Mouse (Mus musculus) naive thymus-derived CD4-positive, alpha-beta T cell, adult 2 months (primary cell): ENCODE data around the gene Sppl3.
A peak's percentile ranks its signal among the peaks of the same experiment; 100 is the strongest.
"Not testable (repeated sequence)": the region's sequence is repeated elsewhere in the genome, so short reads cannot be mapped to it uniquely, and the experiment has no call there.

Experiments used
- DNase-seq: peaks from one replicate; pipeline ENCODE4 v3.0.0-alpha.2; 2011; ENCODE audit warnings: low read depth

Gene Sppl3

GRCm38 (mm10) chr5:115037099-115037498 is 26.2 kb downstream of the Sppl3 start:
- no peak for DNase-seq

DNA sequence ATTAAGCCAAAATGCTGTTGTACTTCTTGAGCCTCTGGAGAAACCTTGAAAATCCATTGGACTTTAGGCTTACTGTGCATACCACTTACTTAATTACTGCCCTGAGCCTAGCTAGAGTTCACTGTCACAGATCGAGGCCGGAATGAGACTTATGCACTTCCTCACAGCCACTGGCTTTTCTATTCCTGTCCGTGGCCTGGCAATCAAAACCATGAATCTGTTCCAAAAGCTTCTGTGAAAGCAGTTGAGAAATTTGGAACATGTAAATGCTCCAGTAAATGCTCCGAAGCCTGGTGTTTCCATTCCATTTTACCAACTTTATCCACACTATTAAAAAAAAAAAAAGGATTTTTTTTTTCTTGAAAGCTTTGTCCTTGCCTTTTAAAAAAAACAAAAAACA is 29.8 kb downstream of the Sppl3 start:
- DNase-seq: no peak

DNA sequence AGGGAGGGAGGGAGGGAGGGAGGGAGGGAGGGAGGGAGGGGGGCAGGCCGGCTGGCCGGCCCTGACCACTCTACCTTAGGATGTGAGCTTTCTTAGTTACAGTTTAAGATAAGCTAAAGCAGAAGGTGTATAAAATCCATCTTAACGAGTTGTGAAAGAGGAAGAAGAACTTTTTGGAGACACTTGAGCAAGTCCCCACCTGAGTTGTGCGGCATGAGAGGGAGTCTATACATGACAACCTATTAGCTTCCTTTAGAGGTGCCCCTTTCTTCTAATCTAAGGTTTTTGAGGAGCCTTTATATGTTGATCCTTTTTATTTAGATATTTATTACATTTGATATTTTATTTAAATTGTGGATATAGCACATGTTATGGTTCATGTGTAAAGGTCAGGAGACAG is 32.7 kb downstream of the Sppl3 start:
- no peak for DNase-seq

DNA sequence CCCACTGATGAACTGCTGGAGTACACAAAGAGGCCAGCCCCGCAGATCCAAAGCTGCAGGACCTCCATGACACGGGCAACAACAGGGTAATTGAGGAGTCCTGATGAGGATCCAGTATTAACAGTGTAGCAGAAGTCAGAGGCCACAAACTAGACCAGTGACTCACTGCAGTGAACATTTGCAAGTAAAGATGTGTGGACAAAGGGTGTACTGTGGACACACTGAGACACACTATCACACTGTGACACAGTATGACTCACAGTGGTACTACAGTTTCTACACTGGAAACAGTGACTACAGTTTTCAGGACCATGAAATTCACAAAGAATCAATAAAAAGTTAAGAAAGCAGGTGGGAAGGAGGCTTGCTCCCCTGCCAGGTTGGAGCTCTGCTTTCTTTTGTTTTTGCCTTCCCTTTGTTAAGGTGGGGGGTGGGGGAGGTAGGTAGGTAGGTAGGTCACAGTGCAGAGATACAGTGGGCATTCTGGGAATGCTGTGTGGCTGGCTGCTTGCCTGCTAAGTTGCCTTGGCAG is 34.3 kb downstream of the Sppl3 start:
- no peak for DNase-seq

DNA sequence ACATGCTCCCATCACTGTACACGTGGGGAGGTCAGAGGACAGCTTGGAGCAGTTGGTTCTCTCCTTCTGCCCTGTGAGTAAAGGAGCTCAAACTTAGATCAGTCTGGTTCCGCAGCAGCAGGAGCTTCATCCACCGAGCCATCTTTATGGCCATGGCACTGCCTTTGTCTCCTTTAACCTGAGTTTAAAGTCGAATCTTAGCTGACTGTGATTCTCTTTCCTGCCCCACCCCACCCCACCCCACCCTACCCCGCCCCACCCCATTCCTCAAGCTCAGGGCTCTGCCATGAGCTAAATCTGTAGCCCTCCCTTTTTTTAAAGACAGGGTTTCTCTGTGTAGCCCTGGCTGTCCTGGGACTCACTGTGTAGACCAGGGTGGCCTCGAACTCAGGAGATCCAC is 38.8 kb downstream of the Sppl3 start:
- no peak for DNase-seq

DNA sequence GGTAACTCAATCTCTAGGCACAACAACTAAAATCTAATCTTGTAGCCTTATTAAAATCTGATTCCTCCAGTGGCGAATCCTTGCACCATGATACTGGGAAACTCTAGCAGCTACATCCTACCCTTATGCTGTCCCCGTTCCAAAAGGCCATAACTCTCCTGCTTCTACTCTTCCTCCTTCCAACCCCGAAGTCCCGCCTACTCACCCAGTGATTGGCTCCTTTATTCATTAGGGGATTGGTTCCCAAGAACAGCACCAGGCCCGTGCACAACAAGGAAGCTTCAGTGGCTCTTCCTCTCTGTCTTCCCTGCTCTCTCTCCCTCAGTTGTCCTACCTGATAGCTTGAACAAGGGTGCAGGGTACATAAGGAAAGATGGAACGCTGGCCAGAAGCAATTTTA is 39.8 kb downstream of the Sppl3 start:
- no peak for DNase-seq

GRCm38 (mm10) chr5:115052546-115052945 is 41.6 kb downstream of the Sppl3 start:
- DNase-seq: no peak

DNA sequence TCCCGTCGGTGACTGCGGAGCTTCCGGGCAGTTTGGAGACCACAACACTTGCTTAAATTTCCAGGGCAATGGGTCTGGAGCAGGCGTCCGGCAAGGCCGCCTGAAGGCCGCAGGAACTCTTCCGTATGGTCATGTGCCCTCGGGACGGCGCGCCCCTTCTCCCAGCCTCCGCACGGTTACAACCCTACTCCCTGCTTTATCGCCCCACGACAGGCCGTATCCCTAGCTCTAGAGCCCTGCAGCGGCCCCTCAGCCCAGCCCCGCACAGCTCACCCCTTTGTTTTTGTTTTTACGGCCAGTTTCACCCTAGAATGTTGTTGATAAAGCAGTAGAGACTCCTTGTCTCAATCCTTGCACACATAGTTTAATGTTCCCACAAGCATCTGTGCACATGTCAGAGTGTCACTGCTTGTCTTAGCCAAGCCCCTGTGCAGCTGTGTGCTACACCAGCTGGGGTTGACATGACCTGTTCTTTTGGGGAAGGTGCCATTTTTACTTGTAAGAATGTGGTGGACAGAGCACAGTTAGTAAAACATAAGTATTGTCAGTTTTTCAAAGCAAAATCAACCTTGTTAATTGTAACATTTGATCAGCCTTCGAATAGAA is 43.0 kb downstream of the Sppl3 start:
- no peak for DNase-seq

- DNase-seq: no peak
These were observed 44.5 kb downstream of the Sppl3 start for GRCm38 (mm10) chr5:115055418-115055817.

DNA sequence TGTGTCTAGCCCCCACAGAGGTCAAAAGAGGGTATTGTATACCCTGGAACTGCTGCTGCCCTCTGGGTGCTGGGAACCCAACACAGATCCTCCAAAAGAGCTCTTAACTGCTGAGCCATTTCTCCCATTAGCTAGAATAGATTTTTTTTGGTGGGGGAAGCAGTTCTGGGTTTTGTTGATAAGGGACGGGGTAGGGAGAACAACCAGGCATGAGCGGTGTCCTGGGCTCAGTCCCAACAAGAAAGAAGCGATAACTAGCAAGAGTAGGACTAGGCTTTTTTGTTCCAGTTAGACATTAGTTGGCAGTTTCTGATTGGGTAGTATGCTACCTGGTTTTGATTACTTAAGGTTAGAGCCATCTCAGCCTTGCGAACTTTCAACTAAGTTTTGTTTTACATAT is 46.2 kb downstream of the Sppl3 start:
- DNase-seq: no peak

DNA sequence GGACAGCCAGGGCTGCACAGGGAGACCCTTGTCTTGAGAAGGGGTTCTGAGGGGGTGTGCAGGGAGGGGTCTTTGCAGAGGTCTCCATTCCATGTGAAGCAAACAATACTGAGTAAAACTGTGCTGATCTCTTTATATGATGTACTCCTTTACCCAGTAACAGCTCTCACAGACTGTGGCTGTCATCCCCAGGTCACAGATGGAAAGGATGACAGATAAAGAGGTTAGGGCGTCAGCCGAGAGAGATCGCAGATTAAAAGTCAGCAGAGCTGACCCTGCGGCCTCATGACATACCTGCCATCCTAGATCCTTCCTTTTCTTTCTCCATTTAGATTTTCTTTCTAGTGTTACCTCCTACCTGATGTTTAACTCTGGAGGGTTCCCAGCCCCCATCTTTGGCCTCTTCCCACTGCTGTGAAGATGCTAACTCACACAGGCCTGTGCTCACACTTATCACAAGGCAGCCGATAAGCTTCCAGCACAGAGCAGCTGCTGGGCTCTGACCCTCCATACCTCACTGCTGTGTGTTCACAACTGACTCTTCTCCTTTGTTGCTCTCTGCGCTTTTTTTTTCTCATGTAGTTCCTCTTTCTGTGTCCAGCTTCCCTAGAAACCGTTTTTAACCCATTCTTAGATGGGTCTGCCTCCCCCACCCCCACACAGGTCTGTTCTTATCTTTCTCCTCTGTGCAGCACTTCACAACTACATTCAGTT is 47.8 kb downstream of the Sppl3 start:
- no peak for DNase-seq

- no peak for DNase-seq
These were observed 49.2 kb downstream of the Sppl3 start for GRCm38 (mm10) chr5:115060067-115060695.

DNA sequence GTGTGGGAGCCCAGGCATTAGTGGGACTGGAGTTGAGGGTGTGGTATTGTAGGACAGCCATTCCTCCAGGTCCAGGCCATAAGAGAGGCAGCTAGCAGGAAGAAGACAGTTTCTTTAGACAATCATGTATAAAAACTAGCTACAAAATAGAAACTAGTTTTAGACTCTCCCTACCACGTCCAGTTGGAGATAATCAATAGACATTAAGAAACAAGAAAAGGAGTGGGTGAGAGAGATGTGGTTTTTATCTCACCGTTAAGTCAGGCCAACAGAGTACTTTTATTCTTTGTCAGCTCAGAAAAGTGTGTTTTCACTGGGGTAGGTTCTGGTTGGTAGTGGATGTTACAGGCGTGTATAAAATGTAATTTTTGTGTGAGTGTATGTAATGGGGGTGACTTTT is 50.0 kb downstream of the Sppl3 start:
- no peak for DNase-seq

GRCm38 (mm10) chr5:115062566-115062965 is 51.6 kb downstream of the Sppl3 start:
- no peak for DNase-seq

DNA sequence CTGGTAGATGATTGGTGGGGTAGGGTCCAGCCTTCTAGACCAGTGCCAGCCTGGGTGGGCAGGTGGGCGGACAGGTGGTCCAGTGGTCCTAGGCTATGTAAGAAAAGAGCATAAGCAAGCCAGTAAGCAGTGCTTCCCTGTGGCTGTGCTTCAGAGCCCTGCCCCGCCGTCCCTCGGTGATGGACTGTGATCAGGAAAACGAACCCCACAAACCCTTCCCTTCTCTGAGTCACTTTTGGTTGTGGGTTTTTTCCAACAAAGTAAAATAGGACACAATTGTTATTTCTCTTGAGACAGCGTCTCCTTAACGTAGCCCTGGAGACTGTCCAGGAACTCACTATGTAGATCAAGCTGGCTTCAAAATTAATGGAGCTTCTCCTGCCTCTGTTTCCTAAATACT is 52.5 kb downstream of the Sppl3 start:
- DNase-seq: no peak

DNA sequence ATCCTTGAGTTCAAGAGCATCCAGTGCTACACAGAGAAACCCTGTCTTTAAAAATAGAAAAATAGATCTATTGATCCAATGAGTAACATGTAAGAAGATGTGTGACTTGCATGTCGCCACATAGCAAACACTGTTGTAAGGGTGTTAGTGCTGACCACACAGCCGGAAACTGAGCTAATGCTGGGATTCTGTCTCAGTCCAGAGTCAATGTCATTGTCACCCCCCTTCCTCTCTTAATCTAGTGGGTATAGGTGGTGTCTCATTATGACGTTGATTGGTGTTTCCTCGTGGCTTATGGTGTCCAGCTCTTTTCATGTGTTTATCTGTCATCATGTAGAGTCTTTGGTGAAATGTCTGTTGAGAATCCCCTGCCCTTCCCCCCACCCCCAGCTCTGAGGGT is 55.3 kb downstream of the Sppl3 start:
- no peak for DNase-seq

- no peak for DNase-seq
These were observed 57.9 kb downstream of the Sppl3 start for GRCm38 (mm10) chr5:115068671-115069421.

- DNase-seq: no peak
These were observed 58.7 kb downstream of the Sppl3 start for GRCm38 (mm10) chr5:115069611-115070010.

DNA sequence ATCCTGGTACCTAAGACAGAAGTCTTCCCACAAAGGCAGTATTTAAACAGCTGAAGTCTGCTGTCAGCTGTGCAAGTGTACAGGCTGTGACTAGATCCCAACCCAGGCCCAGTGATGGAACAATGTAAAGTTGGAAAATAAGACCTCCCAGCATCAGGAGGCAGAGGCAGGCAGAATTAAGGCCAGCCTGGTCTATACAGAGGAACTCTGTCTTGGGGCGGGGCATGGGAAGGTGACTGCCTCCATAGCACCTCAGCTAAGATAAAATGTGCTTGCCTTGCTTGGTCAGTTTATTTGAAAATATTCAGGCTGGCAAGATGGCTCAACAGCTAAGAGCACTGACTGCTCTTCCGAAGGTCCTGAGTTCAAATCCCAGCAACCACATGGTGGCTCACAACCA is 59.5 kb downstream of the Sppl3 start:
- no peak for DNase-seq

GRCm38 (mm10) chr5:115071096-115071901 is 60.4 kb downstream of the Sppl3 start:
- DNase-seq: peak; percentile 35

DNA sequence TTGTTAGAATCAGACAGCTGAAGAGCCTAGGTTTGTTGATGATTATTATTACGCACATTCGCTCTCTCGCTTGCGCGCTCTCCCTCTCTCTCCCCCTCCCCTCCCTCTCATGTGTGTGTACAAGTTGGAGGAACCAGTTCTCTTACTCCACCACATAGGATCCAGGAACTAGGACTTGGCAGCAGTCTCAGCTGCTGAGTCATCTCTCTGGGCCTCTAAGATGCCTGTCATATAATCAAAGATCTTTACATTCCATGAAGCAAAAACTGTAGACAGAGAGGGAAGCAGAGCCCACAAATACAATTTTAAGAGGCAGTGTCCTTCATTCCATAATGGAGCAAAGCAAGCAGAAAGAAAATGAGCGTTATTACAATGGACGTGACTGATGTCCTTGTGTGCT is 61.2 kb downstream of the Sppl3 start:
- no peak for DNase-seq

DNA sequence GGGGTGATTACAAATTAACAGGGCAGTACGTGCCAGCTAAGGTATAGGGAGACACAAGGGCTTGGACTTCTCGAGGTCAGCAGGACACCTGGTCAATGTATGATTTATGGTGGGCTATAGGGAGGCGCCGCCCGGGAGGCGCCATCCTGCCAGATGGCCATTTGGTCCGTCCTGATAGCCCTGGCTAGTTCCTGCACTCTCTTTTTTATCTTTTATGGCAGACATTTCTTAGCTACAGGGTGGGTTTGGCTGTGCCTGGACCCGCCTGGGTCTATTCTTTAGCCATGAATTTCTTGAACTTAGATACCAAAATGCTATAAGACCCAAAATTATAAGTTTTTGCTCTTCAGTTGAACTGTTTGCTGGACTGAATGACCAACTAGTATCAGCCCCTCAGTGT is 62.4 kb downstream of the Sppl3 start:
- not testable (repeated sequence) for DNase-seq
